Mouse (Mus musculus) MEL-GATA-1-ER (cell line): ENCODE measurements at regions not wholly inside any gene's neighbourhood (a gene's known extent, or its start where the extent isn't known, plus 50 kb on each side); places are given as distances from the start of the nearest gene placed in this dataset.

Experiments
- DNase-seq: peaks from one replicate; pipeline ENCODE4 v3.0.0-alpha.2; 2012; ENCODE audit warnings: low read depth; ENCODE audit errors: extremely low read depth

GRCm38 (mm10) chr17:85508386-85508785 lies 105.0 kb upstream of the Six3 start:
- no peak for DNase-seq

DNA sequence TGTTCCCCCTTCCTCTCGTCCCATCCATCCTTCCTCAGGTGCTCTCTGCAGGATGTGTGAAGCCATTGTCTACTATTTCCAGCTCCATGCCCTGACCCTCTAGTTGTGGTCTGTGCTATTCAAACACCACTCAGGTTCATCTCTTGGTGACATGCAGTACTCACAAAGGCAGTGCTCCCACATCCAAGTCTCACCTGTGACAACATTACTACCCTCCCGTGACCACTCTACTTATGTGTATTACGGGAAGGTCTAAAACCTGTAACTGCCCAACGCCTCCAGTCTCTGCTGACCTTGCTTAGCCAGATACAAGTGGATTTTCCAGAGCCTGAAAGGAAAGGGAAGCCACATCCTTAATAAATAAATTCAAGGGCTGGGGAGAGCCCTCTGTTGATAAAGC lies 100.4 kb upstream of the Six3 start:
- DNase-seq = no peak

GRCm38 (mm10) chr17:85513936-85514335 lies 99.5 kb upstream of the Six3 start:
- no peak for DNase-seq

DNA sequence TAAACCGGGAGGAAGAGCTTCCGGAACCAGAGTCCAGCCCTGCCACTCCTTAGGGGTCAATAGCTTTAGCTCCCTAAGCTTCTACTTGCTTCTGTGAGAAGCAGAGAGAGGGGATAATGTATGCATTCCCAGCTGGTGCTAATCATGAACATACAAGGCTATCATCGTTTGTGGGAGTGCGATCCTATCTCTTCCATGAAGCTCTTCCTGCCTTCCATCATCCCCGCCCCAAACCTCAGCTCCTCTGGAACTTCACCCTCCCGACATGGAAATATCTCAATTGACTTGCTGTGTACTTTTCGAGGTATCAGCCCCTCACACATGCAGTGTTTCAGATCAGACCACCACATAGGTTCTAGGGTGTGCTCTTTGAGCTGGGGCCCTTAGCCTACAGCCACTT lies 99.0 kb upstream of the Six3 start:
- DNase-seq = no peak

DNA sequence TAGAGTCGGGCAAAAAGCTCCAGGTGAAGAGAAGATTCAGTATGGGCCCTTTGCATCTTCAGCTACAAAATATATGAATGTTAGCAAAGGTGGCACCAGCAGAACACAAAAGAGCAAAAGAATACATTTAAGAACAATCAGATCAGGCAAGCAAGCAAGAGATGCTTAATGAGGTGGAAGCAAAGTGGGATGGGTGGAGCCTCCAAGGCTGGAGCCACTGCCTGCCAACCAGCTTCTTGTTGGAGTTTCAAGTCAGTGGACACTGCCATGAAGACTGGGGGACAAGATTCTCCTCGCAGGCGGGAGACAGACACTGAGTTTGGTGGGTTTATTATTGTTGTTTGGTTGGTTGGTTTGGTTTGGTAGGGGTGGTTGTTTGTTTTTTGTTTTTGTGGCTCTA lies 96.1 kb upstream of the Six3 start:
- no peak for DNase-seq

- no peak for DNase-seq
These were observed 94.9 kb upstream of the Six3 start for GRCm38 (mm10) chr17:85518513-85518912.

DNA sequence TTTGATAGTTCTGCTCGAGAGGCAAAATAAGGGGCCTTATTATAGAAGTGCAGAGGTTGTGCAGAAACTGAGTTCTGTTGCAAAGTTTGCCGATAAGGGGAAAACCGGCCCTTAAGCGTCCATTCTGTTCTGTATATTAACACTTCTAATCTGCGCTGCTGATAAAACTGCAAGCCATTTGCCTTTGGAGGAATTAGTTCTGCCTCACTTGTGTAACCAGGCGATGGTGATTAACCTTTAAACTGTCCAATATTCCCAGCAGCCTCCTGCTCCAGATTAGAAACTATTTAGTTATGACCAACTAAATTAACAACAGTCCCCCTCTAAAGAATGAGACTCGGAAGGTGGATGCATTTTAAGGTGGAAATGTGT lies 86.1 kb upstream of the Six3 start:
- no peak for DNase-seq

- no peak for DNase-seq
These were observed 85.1 kb upstream of the Six3 start for GRCm38 (mm10) chr17:85528105-85529004.

DNA sequence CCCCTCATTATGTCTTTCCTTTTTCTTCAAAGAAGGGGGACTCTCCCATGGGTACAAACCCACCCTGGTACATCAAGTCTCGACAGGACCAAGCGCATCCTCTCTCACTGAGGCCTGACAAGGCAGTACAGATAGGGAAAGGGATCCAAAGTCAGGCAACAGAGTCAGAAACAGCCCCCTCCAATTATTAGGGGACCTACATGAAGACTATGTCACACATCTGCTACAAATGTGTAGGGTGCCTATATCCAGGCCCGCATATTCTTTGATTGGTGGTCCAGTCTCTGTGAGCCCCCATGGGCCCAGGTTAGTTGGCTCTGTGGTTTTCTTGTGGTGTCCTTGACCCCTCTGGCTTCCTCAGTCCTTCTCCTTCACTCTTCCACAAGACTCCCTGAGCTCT lies 77.1 kb upstream of the Six3 start:
- no peak for DNase-seq

DNA sequence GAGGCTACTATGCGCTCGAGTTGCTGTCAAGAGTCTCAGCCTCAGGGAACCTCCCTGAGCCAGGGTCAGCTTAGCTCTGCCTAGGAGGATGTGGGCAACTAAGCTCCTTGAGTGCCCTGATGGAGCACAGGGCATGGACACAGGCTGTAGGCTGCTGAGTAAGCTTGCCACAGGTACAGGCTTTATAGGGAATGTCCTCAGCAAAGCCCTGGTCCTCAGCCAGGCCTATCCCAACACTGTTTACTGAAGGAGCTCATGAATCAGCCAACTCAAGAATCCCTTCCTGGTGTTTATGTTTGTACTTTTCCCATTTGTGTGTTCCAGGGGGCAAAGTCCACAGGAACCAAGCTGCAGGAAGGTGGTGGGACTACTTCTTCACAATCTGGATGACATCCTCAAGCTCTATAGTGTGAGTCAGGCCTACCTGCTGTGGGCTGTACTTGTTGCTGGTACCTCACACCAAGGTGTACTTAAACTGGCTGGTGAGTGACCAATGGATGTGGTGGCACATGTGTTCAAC lies 72.1 kb upstream of the Six3 start:
- no peak for DNase-seq

- DNase-seq = no peak
These were observed 65.3 kb upstream of the Six3 start for GRCm38 (mm10) chr17:85548061-85548460.

- no peak for DNase-seq
These were observed 52.4 kb upstream of the Six3 start for GRCm38 (mm10) chr17:85561006-85561405.

DNA sequence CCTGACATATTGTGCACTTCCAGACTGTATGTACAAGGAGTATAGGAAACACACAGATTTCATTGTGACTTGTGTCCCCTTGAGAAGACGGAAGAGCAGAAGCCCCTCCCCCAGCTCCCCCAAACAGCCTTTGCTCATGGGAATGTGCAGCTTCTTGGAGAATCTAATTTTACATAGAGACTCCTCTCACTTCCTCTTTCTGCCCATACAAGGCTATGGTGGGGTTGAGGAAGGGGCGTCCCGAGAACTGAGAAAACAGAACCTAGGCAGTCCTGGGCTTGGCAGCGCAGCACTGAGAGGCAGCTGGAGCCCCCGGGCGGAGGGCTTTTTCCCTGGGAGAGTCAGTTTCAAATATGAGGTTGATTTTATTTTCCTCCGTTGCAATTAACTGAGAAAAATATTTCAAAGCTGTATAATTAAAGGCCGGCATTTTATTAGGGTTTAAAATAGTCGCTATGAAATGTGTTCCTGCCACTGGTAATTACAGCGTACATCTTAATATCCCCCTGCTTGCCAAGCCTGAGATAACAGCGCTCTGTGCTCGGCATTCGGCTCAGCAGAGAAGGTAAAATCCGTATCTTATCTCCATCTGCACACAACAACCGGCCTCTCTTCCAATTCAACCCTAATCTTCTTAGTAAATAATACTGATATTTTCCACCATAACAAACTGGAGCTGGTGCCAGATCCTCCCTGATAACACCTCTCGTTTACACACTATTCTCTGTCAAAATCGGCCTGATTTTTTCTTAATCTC lies 50.7 kb upstream of the Six3 start:
- peak; percentile 18 for DNase-seq

GRCm38 (mm10) chr17:85563391-85563790 lies 50.0 kb upstream of the Six3 start:
- DNase-seq = no peak
